Mouse (Mus musculus) stomach, postnatal 0 days (tissue): ENCODE measurements at regions not wholly inside any gene's neighbourhood (a gene's known extent, or its start where the extent isn't known, plus 50 kb on each side); places are given as distances from the start of the nearest gene placed in this dataset.

Experiments
- CTCF ChIP-seq: IDR thresholded peaks from 2 replicates; pipeline ENCODE4 v1.5.1; 2016; ENCODE audit warnings: antibody characterized with exemption, low read depth, mild to moderate bottlenecking, moderate library complexity
- EP300 ChIP-seq: optimal IDR thresholded peaks from 2 replicates; pipeline ENCODE3; 2016; ENCODE audit warnings: antibody characterized with exemption

DNA sequence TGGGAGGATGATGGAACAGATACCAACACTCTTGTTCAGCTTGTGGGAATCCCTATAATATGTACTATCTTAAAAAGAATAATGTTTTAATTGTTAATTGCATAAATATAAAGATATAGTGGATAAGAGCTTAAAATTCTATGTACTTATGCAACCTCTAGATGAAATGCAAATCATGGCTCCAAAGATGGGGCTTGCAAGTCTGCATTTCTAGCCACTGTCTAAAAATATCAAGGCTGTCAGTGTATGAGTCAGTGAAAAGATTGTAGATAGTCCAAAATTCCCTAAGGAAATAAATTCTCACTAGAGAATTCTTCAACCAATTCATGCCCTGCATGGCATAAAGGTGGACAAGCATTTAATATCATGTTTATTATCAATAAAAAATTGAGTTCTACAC lies 124.2 kb upstream of the Gnai1 start:
- TF ChIP-seq EP300 (no peak), CTCF (no peak)
